Mouse (Mus musculus) monocyte, adult 5-6 weeks (primary cell): ENCODE measurements around the gene BC107364. TPM values are rescaled to one million over a fixed set of nuclear protein-coding genes. Genes with fewer than 3 reads are reported as not detected.
"Not testable (repeated sequence)": the region's sequence is repeated elsewhere in the genome, so short reads cannot be mapped to it uniquely, and the experiment has no call there.

ENCODE experiments used
- ATAC-seq: fragments of 153-309, 156-312 bp; replicated peaks from 2 replicates; pipeline ENCODE4 v1.8.0; 2017; ENCODE audit warnings: mild to moderate bottlenecking; ENCODE audit not compliant: low TSS enrichment, insufficient number of reproducible peaks, severe bottlenecking, poor library complexity, low FRiP score
- total RNA-seq: library from RNA; stranded (forward); fragments of 200-1000, 200-491, 200-594 nt; gene quantifications from 3 replicates; pipeline ENCODE4 v1.2.3, GENCODE M21; 2017

Gene BC107364
- total RNA-seq: not detected in 3 replicates

DNA sequence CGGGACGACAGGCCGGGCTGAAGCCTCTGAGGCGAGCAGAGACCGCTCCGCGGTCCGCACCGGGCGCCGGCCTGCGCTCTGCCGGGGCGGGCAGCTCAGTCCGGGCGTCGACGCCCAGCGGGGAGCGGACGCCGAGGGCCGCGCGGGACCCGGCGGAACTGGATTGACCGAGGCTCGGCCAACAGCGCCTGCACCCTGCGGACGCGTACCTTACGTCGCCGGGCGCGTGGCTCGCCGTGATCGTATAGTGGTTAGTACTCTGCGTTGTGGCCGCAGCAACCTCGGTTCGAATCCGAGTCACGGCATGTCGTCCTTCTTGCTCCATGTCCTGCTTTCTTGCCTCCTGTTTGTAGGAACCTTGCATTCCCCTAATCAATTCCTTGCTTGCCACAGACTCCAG is at the start of gene BC107364:
BC107364 (minus strand) TSS at position 45 of the 400 bp plus-strand sequence.
- ATAC-seq: 0 out of 2 replicates have a peak, but pooled peaks have one; percentile 3

GRCm38 (mm10) chr3:96501391-96502115 is 49.4 kb upstream of the BC107364 start:
- peak; percentile 37; the same call in 1 of the 2 replicates for ATAC-seq

DNA sequence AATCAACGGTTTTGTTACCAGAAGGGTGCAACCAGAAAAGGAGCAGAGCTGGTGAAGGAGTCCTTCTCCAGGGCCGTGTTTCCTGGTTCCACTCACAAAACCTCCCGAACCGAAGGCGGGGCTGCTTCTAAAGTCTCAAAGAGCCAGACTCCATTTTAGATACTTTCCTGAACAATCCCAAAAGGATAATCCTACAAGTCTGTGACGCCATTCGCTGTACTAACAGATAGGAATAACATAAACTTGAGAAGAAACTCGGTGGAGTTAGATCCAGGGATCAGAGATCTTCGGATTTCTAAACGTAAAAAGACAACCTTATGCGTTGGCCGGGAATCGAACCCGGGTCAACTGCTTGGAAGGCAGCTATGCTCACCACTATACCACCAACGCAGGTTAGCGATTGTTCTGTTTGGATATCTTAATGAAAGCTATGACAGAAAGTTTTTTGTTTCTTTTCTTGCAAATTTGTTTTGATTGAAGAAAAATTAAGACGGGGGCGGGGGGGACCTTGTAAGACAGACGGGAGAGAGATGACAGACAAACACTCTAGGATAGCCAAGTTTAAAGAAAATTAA is 48.7 kb upstream of the BC107364 start:
- ATAC-seq: peak; percentile 6

DNA sequence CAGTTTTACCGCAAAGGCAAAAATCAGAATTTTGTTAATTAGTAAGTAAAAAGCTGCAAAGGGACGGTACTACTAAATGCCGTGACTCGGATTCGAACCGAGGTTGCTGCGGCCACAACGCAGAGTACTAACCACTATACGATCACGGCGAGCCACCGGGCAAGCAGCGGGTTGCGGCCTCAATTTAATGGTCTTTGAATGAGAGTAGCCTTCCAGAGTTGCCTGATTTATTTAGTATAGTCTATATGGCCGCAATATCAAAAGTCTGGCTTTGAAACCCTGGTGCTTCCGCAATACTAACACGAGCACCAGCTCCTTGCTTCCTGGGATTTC is 48.1 kb upstream of the BC107364 start:
- peak; percentile 45 for ATAC-seq

- peak; percentile 24; the same call in 1 of the 2 replicates for ATAC-seq
Measured at GRCm38 (mm10) chr3:96499481-96500288, 47.6 kb upstream of the BC107364 start.

- no peak for ATAC-seq
Measured at GRCm38 (mm10) chr3:96498476-96499245, 46.6 kb upstream of the BC107364 start.

GRCm38 (mm10) chr3:96497451-96498028 is 45.4 kb upstream of the BC107364 start:
- ATAC-seq: no peak

DNA sequence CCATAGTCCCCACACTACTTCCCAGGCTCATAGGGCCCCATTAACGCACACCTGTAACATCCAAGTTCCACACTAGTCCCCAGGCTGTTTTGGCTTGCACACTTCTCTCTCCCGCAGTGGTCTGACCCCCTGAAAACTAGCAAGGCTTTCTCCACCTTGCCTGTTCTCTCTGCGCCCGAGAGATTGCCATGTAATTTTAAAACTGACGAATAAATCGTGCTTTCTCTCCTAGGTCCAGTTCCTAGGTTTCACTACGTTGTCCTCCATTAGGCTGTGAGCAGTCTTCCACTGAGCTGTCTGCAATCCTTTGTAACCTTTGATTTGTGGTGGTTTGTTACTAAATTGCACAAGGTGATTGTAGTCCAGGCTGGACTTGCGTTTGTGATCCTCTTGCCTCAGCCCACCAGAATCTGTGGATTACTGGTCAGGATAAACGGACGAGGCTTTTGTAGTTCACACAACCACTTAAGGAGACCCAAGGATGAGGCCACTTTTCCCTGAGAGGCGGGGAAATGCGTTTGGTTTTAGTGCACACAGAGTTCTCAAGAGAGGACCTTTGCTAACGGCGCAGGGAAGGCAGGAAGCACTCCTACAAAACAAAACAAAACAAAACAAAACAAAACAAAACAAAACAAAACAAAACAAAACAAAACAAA is 44.6 kb upstream of the BC107364 start:
- not testable (repeated sequence) for ATAC-seq

DNA sequence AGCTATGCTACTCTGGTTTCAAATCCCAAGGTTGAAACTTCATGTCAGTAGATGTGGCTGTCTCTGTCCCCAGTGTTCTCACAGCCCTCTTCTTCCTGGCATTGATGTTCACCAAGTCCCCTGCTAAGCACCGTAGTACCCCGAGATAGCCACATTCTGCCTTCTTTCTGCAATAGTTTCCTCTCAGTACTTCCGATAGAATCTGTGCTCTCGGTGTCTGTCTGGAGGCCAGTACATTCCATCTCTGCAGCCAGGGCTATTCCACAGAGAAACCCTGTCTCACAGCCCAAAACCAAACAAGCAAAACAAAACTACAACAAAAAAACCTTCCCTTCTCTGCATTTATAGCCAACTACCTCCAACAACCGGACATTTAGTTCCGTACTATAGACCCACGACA is 44.1 kb upstream of the BC107364 start:
- no peak for ATAC-seq

DNA sequence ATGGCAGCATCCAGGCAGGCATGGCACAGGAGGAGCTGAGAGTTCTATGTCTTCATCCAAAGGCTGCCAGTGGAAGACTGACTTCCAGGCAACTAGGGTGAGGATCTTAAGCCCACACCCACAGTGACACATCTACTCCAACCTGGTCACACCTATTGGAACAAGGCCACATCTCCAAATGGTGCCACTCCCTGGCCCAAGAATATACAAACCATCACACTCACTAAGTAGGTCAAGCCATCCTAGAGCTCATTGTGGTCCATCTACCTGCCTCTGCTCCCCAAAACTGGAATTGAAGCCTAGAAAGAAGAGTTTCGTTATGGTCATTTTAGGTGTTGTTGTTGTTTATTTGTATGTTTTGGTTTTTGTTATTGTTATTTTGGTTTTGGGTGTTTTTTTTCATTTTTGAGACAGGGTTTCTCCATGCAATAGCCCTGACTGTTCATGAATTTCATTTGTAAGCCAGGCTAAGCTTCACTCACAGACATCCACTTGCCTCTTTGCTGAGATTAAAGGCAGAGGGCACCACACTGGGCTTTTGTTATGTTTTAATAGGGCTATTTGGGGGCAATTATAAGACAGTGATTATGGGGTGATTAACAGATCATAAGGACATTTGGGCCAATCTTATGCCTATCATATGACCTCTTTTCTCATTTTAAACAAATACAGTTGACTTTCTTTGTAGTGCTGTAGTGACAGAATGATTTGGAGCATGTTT is 43.5 kb upstream of the BC107364 start:
- ATAC-seq: no peak

DNA sequence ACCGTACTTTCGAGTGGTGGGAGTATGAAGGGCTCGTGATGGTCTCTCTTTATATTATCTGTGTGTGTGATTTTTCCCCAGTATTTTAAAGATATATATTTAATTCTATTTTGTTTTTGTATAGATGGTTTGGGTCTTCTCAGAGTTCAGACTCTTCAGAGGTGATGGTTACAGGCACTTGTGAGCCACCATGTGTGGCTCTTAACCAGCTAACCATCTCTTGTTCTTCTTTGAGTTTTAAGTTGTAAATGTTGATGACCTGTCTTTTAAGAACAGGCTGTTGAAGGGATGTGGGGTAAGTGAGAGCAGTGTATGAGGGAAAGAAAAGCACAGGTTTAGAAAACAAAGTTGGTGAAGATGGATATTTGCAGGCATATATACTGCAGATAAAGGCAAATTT is 42.8 kb upstream of the BC107364 start:
- no peak for ATAC-seq

GRCm38 (mm10) chr3:96494456-96494855 is 42.4 kb upstream of the BC107364 start:
- ATAC-seq: not testable (repeated sequence)

- ATAC-seq: not testable (repeated sequence)
Measured at GRCm38 (mm10) chr3:96489636-96490035, 37.5 kb upstream of the BC107364 start.

DNA sequence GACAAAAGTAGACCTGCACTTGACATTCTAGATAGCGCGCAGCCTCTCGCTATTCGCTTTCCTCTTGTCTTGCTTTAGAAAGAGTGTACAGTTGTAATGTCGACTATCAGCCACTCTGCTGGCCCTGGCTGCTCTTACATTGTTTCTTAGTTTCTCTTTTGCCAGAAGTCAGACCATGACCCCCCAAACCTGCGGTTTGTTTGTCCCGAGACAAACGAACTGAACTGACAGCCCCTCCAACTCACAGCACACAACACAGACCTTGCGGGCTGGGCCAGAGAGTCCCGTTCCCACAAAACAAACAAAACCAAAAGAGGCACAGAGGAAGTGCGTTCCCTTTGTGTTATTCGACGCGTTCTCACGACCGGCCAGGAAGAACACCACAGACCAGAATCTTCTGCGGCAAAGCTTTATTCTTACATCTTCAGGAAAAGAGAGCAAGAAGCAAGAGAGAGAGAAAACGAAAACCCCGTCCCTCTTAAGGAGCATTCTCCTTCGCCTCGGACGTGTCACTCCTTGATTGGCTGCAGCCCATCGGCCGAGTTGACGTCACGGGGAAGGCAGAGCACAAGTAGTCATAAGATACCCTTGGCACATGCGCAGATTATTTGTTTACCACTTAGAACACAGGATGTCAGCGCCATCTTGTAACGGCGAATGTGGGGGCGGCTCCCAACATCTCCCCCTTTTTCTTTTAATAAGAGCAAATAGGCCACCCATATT is 37.0 kb upstream of the BC107364 start:
- peak; percentile 45 for ATAC-seq

DNA sequence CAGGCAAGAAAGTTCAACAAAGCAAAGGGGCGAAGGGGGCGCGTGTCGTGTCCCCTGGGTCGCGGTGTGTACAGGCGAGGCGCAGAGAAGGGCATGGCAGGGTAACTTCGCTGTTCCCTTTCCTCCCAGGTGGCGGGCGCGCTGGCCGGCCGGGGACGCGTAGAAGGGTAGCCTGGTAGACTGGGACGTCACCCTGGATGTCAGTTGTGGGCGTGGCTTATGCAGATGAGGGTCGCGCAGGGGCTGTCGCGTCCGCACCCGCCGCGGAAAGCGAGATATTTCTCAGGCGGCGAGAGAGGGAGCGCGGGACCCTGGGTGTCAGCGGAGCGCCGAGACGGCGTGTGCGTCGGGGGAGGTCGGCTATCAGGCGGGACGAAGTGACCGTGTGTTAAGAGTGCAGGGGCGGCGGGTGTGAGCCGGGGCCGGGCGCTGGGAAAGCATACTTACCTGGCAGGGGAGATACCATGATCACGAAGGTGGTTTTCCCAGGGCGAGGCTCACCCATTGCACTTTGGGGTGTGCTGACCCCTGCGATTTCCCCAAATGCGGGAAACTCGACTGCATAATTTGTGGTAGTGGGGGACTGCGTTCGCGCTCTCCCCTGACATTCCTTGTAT is 36.3 kb upstream of the BC107364 start:
- peak; percentile 81 for ATAC-seq

- peak; percentile 8 for ATAC-seq
Measured at GRCm38 (mm10) chr3:96487596-96488289, 35.6 kb upstream of the BC107364 start.
